Comparison of ENCODE assay signal across 7 mouse cellular contexts in genomic region chr7:140955342-140955741, GRCm38 (mm10). TPM values are rescaled to one million over a fixed set of nuclear protein-coding genes. Genes with fewer than 3 reads are reported as not detected.
A peak's percentile ranks its signal among the peaks of the same experiment; 100 is the strongest.
DNase-seq lines count a peak whose midpoint lies in the region; ATAC-seq and TF ChIP-seq lines count a peak whose summit lies in the region.

No protein-coding gene starts in this region.

- TF ChIP-seq POLR2A in small intestine, adult 2 months (IDR thresholded peaks at IDR 0.05; ENCODE audit: low read depth, low read length): no peak

- H3K27ac ChIP-seq in forebrain, embryonic 10.5 days: peak overlapping the region; percentile 81
- H3K27ac ChIP-seq in liver, embryonic 11.5 days (ENCODE audit: low read depth, low read length): peak overlapping the region; percentile 63; the same call in 1 of the 2 replicates
- peak overlapping the region; percentile 82 for H3K27ac ChIP-seq in small intestine, adult 2 months (ENCODE audit: insufficient read depth, low read depth, low read length)

- ATAC-seq in liver, embryonic 11.5 days (replicated peaks; ENCODE audit: low FRiP score): peak; percentile 43

- H3ac ChIP-seq in C2C12 (ENCODE audit: control insufficient read depth, insufficient read length, low read depth): peak overlapping the region; percentile 87

- H3K36me3 ChIP-seq in C2C12 (ENCODE audit: control insufficient read depth, insufficient read depth): peaks cover 9% of the 10 kb centered on the region
- H3K36me3 ChIP-seq in forebrain, embryonic 10.5 days (replicated peaks): peaks cover 7% of the 10 kb centered on the region
- H3K36me3 ChIP-seq in liver, embryonic 11.5 days (ENCODE audit: control insufficient read depth, insufficient read depth, low read length): no peaks in the 10 kb centered on the region
- H3K36me3 ChIP-seq in small intestine, adult 2 months (ENCODE audit: control insufficient read depth, insufficient read depth, low read length): 0 out of 2 replicates have a peak, but pooled peaks cover 3% of the 10 kb centered on the region

- peak; percentile 40 for DNase-seq in 3T3-L1 (ENCODE audit: low read depth, low spot score)
- DNase-seq in forebrain, embryonic 10.5 days (ENCODE audit: extremely low spot score, low spot score): no peak
- peak; percentile 50 for DNase-seq in liver, embryonic 11.5 days (ENCODE audit: low spot score)
- DNase-seq in urinary bladder, postnatal 4 days (ENCODE audit: low spot score in 2 of 2): no peak
- no peak for DNase-seq in layer of hippocampus, adult 9-10 months (ENCODE audit: low spot score)

- no peaks in the 10 kb centered on the region for H3K27me3 ChIP-seq in C2C12 (ENCODE audit: control insufficient read depth, insufficient read depth, insufficient read length)
- peaks cover 28% of the 10 kb centered on the region for H3K27me3 ChIP-seq in forebrain, embryonic 10.5 days (ENCODE audit: poor library complexity, severe bottlenecking)
- H3K27me3 ChIP-seq in liver, embryonic 11.5 days (replicated peaks; ENCODE audit: control insufficient read depth, insufficient read depth, low read length): no peaks in the 10 kb centered on the region
- H3K27me3 ChIP-seq in small intestine, adult 2 months (ENCODE audit: control insufficient read depth, insufficient read depth, low read length): no peaks in the 10 kb centered on the region

- no peaks in the 10 kb centered on the region for H3K9me3 ChIP-seq in forebrain, embryonic 10.5 days
- no peaks in the 10 kb centered on the region for H3K9me3 ChIP-seq in liver, embryonic 11.5 days (ENCODE audit: control insufficient read depth, low read length)

- H3K79me2 ChIP-seq in C2C12 (ENCODE audit: control insufficient read depth, insufficient read depth): peaks cover 52% of the 10 kb centered on the region

- H3K4me1 ChIP-seq in forebrain, embryonic 10.5 days: peaks cover 84% of the 10 kb centered on the region
- peaks cover 12% of the 10 kb centered on the region for H3K4me1 ChIP-seq in liver, embryonic 11.5 days (replicated peaks; ENCODE audit: control insufficient read depth, insufficient read depth, low read length)
- H3K4me1 ChIP-seq in small intestine, adult 2 months (ENCODE audit: control insufficient read depth, insufficient read depth, insufficient read length, low read length): peaks cover 14% of the 10 kb centered on the region

- H3K9ac ChIP-seq in liver, embryonic 11.5 days (ENCODE audit: low read depth, low read length): peak overlapping the region; percentile 61

- H3K4me3 ChIP-seq in C2C12 (ENCODE audit: insufficient read depth, poor library complexity, severe bottlenecking): peak overlapping the region; percentile 82
- peak overlapping the region; percentile 56 for H3K4me3 ChIP-seq in forebrain, embryonic 10.5 days
- peak overlapping the region; percentile 58 for H3K4me3 ChIP-seq in liver, embryonic 11.5 days (ENCODE audit: low read depth, low read length)
- H3K4me3 ChIP-seq in small intestine, adult 2 months (ENCODE audit: low read depth, low read length): peak overlapping the region; percentile 61

- peak overlapping the region; percentile 70 for H3K4me2 ChIP-seq in liver, embryonic 11.5 days

- WGBS in forebrain, embryonic 10.5 days: 4% methylated on average over 17 of the region's 17 CpGs
- 2% methylated on average over 17 of the region's 17 CpGs for WGBS in liver, embryonic 11.5 days
- WGBS in small intestine, adult 2 months: 3% methylated on average over 17 of the region's 17 CpGs

- TF ChIP-seq CTCF in C2C12 (IDR thresholded peaks at IDR 0.05; ENCODE audit: control insufficient read depth, insufficient read depth, insufficient read length): no peak
- TF ChIP-seq CTCF in small intestine, adult 2 months (IDR thresholded peaks at IDR 0.05; ENCODE audit: extremely low read depth, insufficient read length, insufficient replicate concordance, low read depth, low read length): no peak

- peaks cover 39% of the 10 kb centered on the region for H3K79me3 ChIP-seq in C2C12 (ENCODE audit: low read depth)

TF ChIP-seq in C2C12, 6 proteins besides CTCF, POLR2A, EP300 and RAD21:
- no peak for TF ChIP-seq MYOD1 (IDR thresholded peaks at IDR 0.05; ENCODE audit: control insufficient read depth, insufficient read length, low read depth)
- no peak for TF ChIP-seq MYOG (IDR thresholded peaks at IDR 0.05; ENCODE audit: control insufficient read depth, extremely low read depth, insufficient read length)
- TF ChIP-seq MAX (IDR thresholded peaks at IDR 0.05): no peak
- no peak for TF ChIP-seq FOSL1 (IDR thresholded peaks at IDR 0.05; ENCODE audit: insufficient read depth, low read length, poor library complexity, severe bottlenecking)
- TF ChIP-seq CEBPB (IDR thresholded peaks at IDR 0.05; ENCODE audit: low read depth): no peak
- TF ChIP-seq USF1 (IDR thresholded peaks at IDR 0.05; ENCODE audit: low read depth): no peak
TF ChIP-seq in C2C12: peak in this region for 0.

RNA-seq across cellular contexts. Expression of gene Gm45717, which starts 0.4 kb away (rescaled TPM):
- polyA plus RNA-seq in C2C12 (2012; fragmentation: generic; extraction: Trizol): not detected
- 0.33 TPM in 1 of 2 replicates, not detected in the other for polyA plus RNA-seq in forebrain, embryonic 10.5 days (2016; fragmentation: Nextera tagmentation; extraction: Ambion mirVana)
- not detected in 2 replicates for polyA plus RNA-seq in liver, embryonic 11.5 days (2014; fragmentation: Nextera tagmentation; extraction: Ambion mirVana)
- 1.1 TPM in 1 of 2 replicates, not detected in the other for polyA plus RNA-seq in small intestine, adult 2 months (2012; rRNA removed)

RNA-seq across cellular contexts. Expression of gene Ifitm2, which starts 0.4 kb away (rescaled TPM):
- 609 TPM for polyA plus RNA-seq in C2C12 (2012; fragmentation: generic; extraction: Trizol)
- polyA plus RNA-seq in forebrain, embryonic 10.5 days (2016; fragmentation: Nextera tagmentation; extraction: Ambion mirVana): 365 and 397 TPM in 2 replicates
- polyA plus RNA-seq in liver, embryonic 11.5 days (2014; fragmentation: Nextera tagmentation; extraction: Ambion mirVana): 478 and 500 TPM in 2 replicates
- 263 and 363 TPM in 2 replicates for polyA plus RNA-seq in small intestine, adult 2 months (2012; rRNA removed)

RNA-seq across cellular contexts. Expression of gene Ifitm5, which starts 5.3 kb away (rescaled TPM):
- polyA plus RNA-seq in C2C12 (2012; fragmentation: generic; extraction: Trizol): 0.44 TPM
- 2.0 TPM in 2 replicates for polyA plus RNA-seq in forebrain, embryonic 10.5 days (2016; fragmentation: Nextera tagmentation; extraction: Ambion mirVana)
- 0.58 and 0.60 TPM in 2 replicates for polyA plus RNA-seq in liver, embryonic 11.5 days (2014; fragmentation: Nextera tagmentation; extraction: Ambion mirVana)
- polyA plus RNA-seq in small intestine, adult 2 months (2012; rRNA removed): 0.56 and 0.87 TPM in 2 replicates

RNA-seq across cellular contexts. Expression of gene Ifitm1, which starts 11.7 kb away (rescaled TPM):
- polyA plus RNA-seq in C2C12 (2012; fragmentation: generic; extraction: Trizol): 60.7 TPM
- 3.7 and 4.1 TPM in 2 replicates for polyA plus RNA-seq in forebrain, embryonic 10.5 days (2016; fragmentation: Nextera tagmentation; extraction: Ambion mirVana)
- 32.7 and 33.5 TPM in 2 replicates for polyA plus RNA-seq in liver, embryonic 11.5 days (2014; fragmentation: Nextera tagmentation; extraction: Ambion mirVana)
- polyA plus RNA-seq in small intestine, adult 2 months (2012; rRNA removed): 107 and 120 TPM in 2 replicates

RNA-seq across cellular contexts. Expression of gene Pgghg, which starts 14.2 kb away (rescaled TPM):
- polyA plus RNA-seq in C2C12 (2012; fragmentation: generic; extraction: Trizol): 12.2 TPM
- 14.2 and 14.5 TPM in 2 replicates for polyA plus RNA-seq in forebrain, embryonic 10.5 days (2016; fragmentation: Nextera tagmentation; extraction: Ambion mirVana)
- polyA plus RNA-seq in liver, embryonic 11.5 days (2014; fragmentation: Nextera tagmentation; extraction: Ambion mirVana): 13.1 and 13.2 TPM in 2 replicates
- 10.8 and 15.1 TPM in 2 replicates for polyA plus RNA-seq in small intestine, adult 2 months (2012; rRNA removed)

Comparison
In these comparisons a context has a peak if more than half of its experiments do, and no peak if none do; other contexts are left out.
1. DNase-seq: peak in 3T3-L1 (single experiment) and liver, embryonic 11.5 days (single experiment); none in forebrain, embryonic 10.5 days (single experiment), urinary bladder, postnatal 4 days (0 of 2) and layer of hippocampus, adult 9-10 months (single experiment).
2. Peak in every context shown above with its lines, with median percentiles within 50 percentile points of each other: H3K4me3 ChIP-seq and H3K27ac ChIP-seq.